Mouse (Mus musculus) liver, adult 2 months (tissue): ENCODE results near the gene Cmc4.

Source experiments
- CTCF ChIP-seq: fragments of 200-500 bp; IDR thresholded peaks from 2 replicates; pipeline ENCODE4 v1.5.1; 2011; ENCODE audit warnings: low read depth, low read length, control low read depth
- POLR2A ChIP-seq: fragments of 200-500 bp; IDR thresholded peaks from 2 replicates; pipeline ENCODE4 v1.6.1; 2011; ENCODE audit warnings: low read length, control low read depth; ENCODE audit not compliant: insufficient read depth; ENCODE audit errors: extremely low read depth

DNA sequence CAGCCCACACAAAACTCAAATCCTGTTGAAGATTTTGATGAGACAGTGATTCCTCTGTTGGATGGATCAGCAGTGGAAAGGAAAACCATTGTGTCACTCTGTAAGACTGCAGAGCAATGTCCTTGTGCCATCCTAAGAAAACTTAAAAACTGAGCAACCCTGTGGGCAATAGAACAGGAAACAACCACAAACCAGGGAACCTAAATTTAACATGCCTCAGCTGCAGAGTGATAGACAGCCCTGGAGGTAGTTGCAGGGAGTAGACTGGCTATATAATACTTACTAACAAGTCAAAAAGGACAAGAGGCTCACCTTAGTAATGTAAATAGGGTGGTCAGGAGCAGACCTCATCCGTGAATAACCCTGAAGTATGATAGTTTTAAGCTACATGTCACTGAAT is 38.2 kb upstream of the Cmc4 start:
- TF ChIP-seq POLR2A (no peak), CTCF (no peak)
